Mouse (Mus musculus) liver, postnatal 0 days (tissue): ENCODE measurements around the gene Phactr2. TPM values are rescaled to one million over a fixed set of nuclear protein-coding genes. Genes with fewer than 3 reads are reported as not detected.

Experiments
- ATAC-seq: fragments of 200-750 bp; cut with Nextera tagmentation; 2 replicates; pipeline ENCODE4 v1.8.0; 2017; ENCODE audit warnings: mild to moderate bottlenecking, moderate library complexity
- DNase-seq: peaks from one replicate; pipeline ENCODE4 v3.0.0-alpha.2; 2016
- H3K27ac ChIP-seq: fragments of 300-500 bp; sonication (generic); 2 replicates; pipeline ENCODE4 v1.5.1; 2014; ENCODE audit warnings: antibody characterized with exemption, moderate library complexity, mild to moderate bottlenecking, low read depth
- H3K27me3 ChIP-seq: fragments of 300-500 bp; sonication (generic); 2 replicates; pipeline ENCODE4 v1.6.1; 2014; ENCODE audit warnings: low read length, control low read depth, mixed read lengths; ENCODE audit not compliant: insufficient read depth
- H3K36me3 ChIP-seq: fragments of 300-500 bp; sonication (generic); replicated peaks from 2 replicates; pipeline ENCODE4 v1.6.1; 2014; ENCODE audit warnings: mild to moderate bottlenecking, control low read depth, low read length, moderate library complexity, mixed read lengths; ENCODE audit not compliant: insufficient read depth
- H3K4me1 ChIP-seq: fragments of 300-500 bp; sonication (generic); 2 replicates; pipeline ENCODE4 v1.6.1; 2014; ENCODE audit warnings: antibody characterized with exemption, mild to moderate bottlenecking, control low read depth; ENCODE audit not compliant: insufficient read depth
- H3K4me2 ChIP-seq: fragments of 300-500 bp; sonication (generic); 2 replicates; pipeline ENCODE4 v1.6.1; 2014; ENCODE audit warnings: low read depth, mild to moderate bottlenecking, low read length, moderate library complexity, mixed read lengths
- H3K4me3 ChIP-seq: fragments of 300-500 bp; sonication (generic); 2 replicates; pipeline ENCODE4 v1.5.1; 2014; ENCODE audit warnings: low read depth, low read length
- H3K9ac ChIP-seq: fragments of 300-500 bp; sonication (generic); replicated peaks from 2 replicates; pipeline ENCODE4 v1.6.1; 2014; ENCODE audit warnings: mild to moderate bottlenecking, moderate library complexity
- H3K9me3 ChIP-seq: fragments of 300-500 bp; sonication (generic); 2 replicates; pipeline ENCODE4 v1.6.1; 2016; ENCODE audit warnings: mild to moderate bottlenecking, control low read depth, low read length, mixed read lengths
- CTCF ChIP-seq: sonication (generic); IDR thresholded peaks from 2 replicates; pipeline ENCODE4 v1.5.1; 2016; ENCODE audit warnings: antibody characterized with exemption, low read depth
- EP300 ChIP-seq: IDR thresholded peaks from 2 replicates; pipeline ENCODE4 v1.6.1; 2016; ENCODE audit warnings: antibody characterized with exemption, low read depth, mild to moderate bottlenecking
- WGBS: fragments of 180-500 bp; shearing (Covaris S2); extraction: QIAGEN DNeasy Blood & Tissue Kit; methylation state at CpG from one replicate; pipeline ENCODE4 v1.1.7; 2014; ENCODE audit not compliant: insufficient replicate concordance; 5-methylcytosine and 5-hydroxymethylcytosine counted together
- polyA plus RNA-seq: library from polyadenylated mRNA; unstranded; fragments of >200 nt; fragmentation: Nextera tagmentation; extraction: Ambion mirVana; gene quantifications from 2 replicates; pipeline ENCODE4 v1.2.1, GENCODE M21; 2015

Phactr2 gene
- polyA plus RNA-seq, 1 experiment from 2014 or later = 4.9 TPM

GRCm38 (mm10) chr10:13170739-13171448 lies 303.3 kb downstream of the Phactr2 start:
- ATAC-seq = no peak
- no peak overlapping the region for H3K4me2 ChIP-seq
- no peak overlapping the region for H3K4me3 ChIP-seq
- no peak overlapping the region for H3K9ac ChIP-seq
- no peaks in the 10 kb centered on the region for H3K27me3 ChIP-seq
- H3K4me1 ChIP-seq = no peaks in the 10 kb centered on the region
- WGBS = 45% methylated on average over 12 of the region's 12 CpGs
- H3K9me3 ChIP-seq = no peaks in the 10 kb centered on the region
- no peak for TF ChIP-seq EP300
- TF ChIP-seq CTCF = no peak
- DNase-seq = no peak
- no peak overlapping the region for H3K27ac ChIP-seq
- no peaks in the 10 kb centered on the region for H3K36me3 ChIP-seq

GRCm38 (mm10) chr10:13168461-13168860 lies 305.8 kb downstream of the Phactr2 start:
- DNase-seq (no peak), ATAC-seq (no peak)
- Histone ChIP-seq H3K36me3 (no peaks in the 10 kb centered on the region), H3K4me2 (no peak overlapping the region), H3K4me3 (no peak overlapping the region), H3K9me3 (no peaks in the 10 kb centered on the region), H3K4me1 (no peaks in the 10 kb centered on the region), H3K27me3 (no peaks in the 10 kb centered on the region), H3K9ac (no peak overlapping the region), H3K27ac (no peak overlapping the region)
- TF ChIP-seq EP300 (no peak), CTCF (no peak)
- WGBS = 73% methylated on average over 5 of the region's 5 CpGs

- TF ChIP-seq CTCF = no peak
- TF ChIP-seq EP300 = no peak
- Histone ChIP-seq H3K9me3 (no peaks in the 10 kb centered on the region), H3K27ac (no peak overlapping the region), H3K27me3 (no peaks in the 10 kb centered on the region), H3K9ac (no peak overlapping the region), H3K4me3 (no peak overlapping the region), H3K4me1 (no peaks in the 10 kb centered on the region), H3K36me3 (no peaks in the 10 kb centered on the region), H3K4me2 (no peak overlapping the region)
- WGBS = 45% methylated on average over 4 of the region's 4 CpGs
- no peak for ATAC-seq
- no peak for DNase-seq
Observed at GRCm38 (mm10) chr10:13162031-13162430, 312.2 kb downstream of the Phactr2 start.

DNA sequence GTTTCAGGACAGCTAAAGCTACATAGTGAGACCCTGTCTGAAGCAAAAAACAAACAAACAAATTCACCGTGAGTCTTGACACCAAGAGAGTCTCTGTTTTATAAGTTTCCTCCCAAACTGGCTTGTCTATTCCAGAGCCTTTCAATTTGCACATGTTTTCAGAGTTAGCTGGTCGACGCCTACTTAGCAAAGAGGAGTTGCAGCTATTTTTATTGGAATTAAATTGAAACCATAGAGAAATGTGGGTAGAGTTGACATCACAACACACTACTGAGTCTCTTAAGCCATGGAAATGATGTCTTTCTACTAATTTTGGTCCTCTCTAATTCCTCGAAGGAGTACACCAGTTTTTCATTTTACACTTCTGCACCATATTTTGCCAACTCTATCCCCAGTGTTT lies 313.3 kb downstream of the Phactr2 start:
- Histone ChIP-seq H3K4me2 (no peak overlapping the region), H3K27ac (no peak overlapping the region), H3K36me3 (no peaks in the 10 kb centered on the region), H3K27me3 (no peaks in the 10 kb centered on the region), H3K9me3 (no peaks in the 10 kb centered on the region), H3K4me3 (no peak overlapping the region), H3K9ac (no peak overlapping the region), H3K4me1 (no peaks in the 10 kb centered on the region)
- no peak for TF ChIP-seq EP300
- WGBS = 71% methylated on average over 4 of the region's 4 CpGs
- ATAC-seq (no peak), DNase-seq (no peak)

Other genes starting within 250 kb of the Phactr2 start
- 35.8 and 39.8 TPM in 2 replicates for gene Fuca2, start 25.1 kb upstream of the Phactr2 start, polyA plus RNA-seq
- gene Adat2, start 78.5 kb upstream of the Phactr2 start, polyA plus RNA-seq = 2.1 and 2.9 TPM in 2 replicates
- 13.6 and 14.5 TPM in 2 replicates for gene Pex3, start 78.7 kb upstream of the Phactr2 start, polyA plus RNA-seq